In the genomic region with DNA sequence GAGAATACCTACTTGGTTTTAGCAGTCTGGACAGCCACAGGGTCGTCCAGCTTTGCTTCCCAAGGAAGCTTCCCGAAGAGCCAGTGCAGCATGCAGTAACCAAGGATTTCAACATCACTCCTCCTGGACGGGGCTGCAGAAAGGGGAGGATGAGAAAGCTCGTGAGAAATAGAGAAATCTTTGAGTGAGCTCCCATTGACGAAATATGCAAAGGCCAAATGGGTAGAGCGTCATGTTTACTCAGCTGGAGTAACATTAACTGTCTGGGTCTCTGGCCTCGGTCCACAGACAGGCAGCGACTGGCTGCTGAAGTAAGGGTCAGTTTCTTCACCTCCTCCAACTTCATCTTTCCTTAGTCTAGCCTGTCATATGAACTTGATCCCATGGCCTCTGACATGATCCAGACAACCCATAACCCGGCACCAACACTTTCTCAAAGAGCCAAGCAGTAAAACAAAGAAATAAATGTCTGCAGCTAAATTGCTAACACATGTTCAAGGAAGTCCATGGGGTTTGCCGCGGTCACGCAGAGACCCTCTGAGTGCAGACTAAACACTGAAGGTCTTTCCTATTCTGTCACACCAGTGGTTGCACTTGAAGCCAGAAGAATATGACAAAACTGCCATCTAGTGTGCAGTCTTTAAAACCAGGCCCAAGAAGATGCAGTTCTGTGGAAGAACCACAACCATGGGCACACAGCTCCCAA, we compare ENCODE assay signal across 9 mouse cellular contexts.
DNase-seq lines count a peak whose midpoint lies in the region; ATAC-seq and TF ChIP-seq lines count a peak whose summit lies in the region.
"Had no signal": no experiment of that assay in that cellular context is flagged by ENCODE, and none has a peak within 500 bp of the region (broad histone marks: within the 10 kb centered on the region; RNA-seq: fewer than 3 reads in every experiment).

No protein-coding gene starts in this region.

- no peak overlapping the region for H3K4me3 ChIP-seq in MEL (ENCODE audit: control insufficient read depth in 1 of 2, insufficient read depth in 1 of 2, low read depth in 2 of 2, low read length in 2 of 2)
- H3K4me3 ChIP-seq in hindbrain, embryonic 16.5 days (ENCODE audit: low read length) = no peak overlapping the region
- H3K4me3 ChIP-seq: myocyte had no signal

- H3K9me3 ChIP-seq in MEL (replicated peaks; ENCODE audit: insufficient read depth, low read length) = no peaks in the 10 kb centered on the region
- no peaks in the 10 kb centered on the region for H3K9me3 ChIP-seq in hindbrain, embryonic 16.5 days (ENCODE audit: control insufficient read depth, low read length)

- peak in 1 of 3 experiments; percentile 32; a peak in 2 of 6 replicates for TF ChIP-seq CTCF in MEL (IDR thresholded peaks at IDR 0.05 in 2 of 3, conservative IDR thresholded peaks at IDR 0.05 in 1 of 3; ENCODE audit: control insufficient read depth in 1 of 3, insufficient read depth in 1 of 3, low read depth in 2 of 3, low read length in 3 of 3, poor library complexity in 1 of 3, severe bottlenecking in 1 of 3)

- no peaks in the 10 kb centered on the region for H3K79me2 ChIP-seq in MEL (ENCODE audit: control insufficient read depth, insufficient read depth, low read length, poor library complexity)

- H3K27ac ChIP-seq in MEL (ENCODE audit: control insufficient read depth, low read depth, low read length) = no peak overlapping the region
- no peak overlapping the region for H3K27ac ChIP-seq in hindbrain, embryonic 16.5 days (ENCODE audit: low read depth, low read length)

- TF ChIP-seq EP300 in MEL (IDR thresholded peaks at IDR 0.05; ENCODE audit: low read depth in 1 of 2, low read length in 2 of 2) = no peak

- H3K36me3 ChIP-seq in MEL (ENCODE audit: control insufficient read depth in 1 of 2, insufficient read depth in 2 of 2, low read length in 2 of 2) = peaks cover 0 to 12% of the 10 kb centered on the region in 2 experiments; a peak in 2 of 4 replicates
- H3K36me3 ChIP-seq in hindbrain, embryonic 16.5 days (ENCODE audit: control insufficient read depth, insufficient read depth, low read length) = no peaks in the 10 kb centered on the region

- no peaks in the 10 kb centered on the region for H3K4me1 ChIP-seq in MEL (ENCODE audit: control insufficient read depth in 1 of 2, insufficient read depth in 2 of 2, low read length in 2 of 2)
- H3K4me1 ChIP-seq in hindbrain, embryonic 16.5 days (ENCODE audit: control insufficient read depth, insufficient read depth, low read depth, low read length) = no peaks in the 10 kb centered on the region; the same call in 1 of the 2 replicates

- WGBS in hindbrain, embryonic 16.5 days = 74% methylated on average over 12 of the region's 12 CpGs

- no peaks in the 10 kb centered on the region for H3K27me3 ChIP-seq in MEL (ENCODE audit: control insufficient read depth in 1 of 2, insufficient read depth in 2 of 2, low read length in 2 of 2)
- no peaks in the 10 kb centered on the region for H3K27me3 ChIP-seq in hindbrain, embryonic 16.5 days (replicated peaks; ENCODE audit: control insufficient read depth, insufficient read depth, low read length)

- ATAC-seq in hindbrain, embryonic 16.5 days = peak; percentile 90

- no peak for DNase-seq in MEL (ENCODE audit: low read depth, low spot score)
- DNase-seq in cerebellum, postnatal 25 days = peak; percentile 12 to 14
- peak; percentile 19 for DNase-seq in gastrocnemius, adult 18-20 months (ENCODE audit: low spot score)
- peak; percentile 5 to 12 for DNase-seq in layer of hippocampus, postnatal 36 days
- peak; percentile 13 to 59 for DNase-seq in lung, postnatal 4 days
- DNase-seq in right cerebral cortex, postnatal 4 days = peak; percentile 16
- no peak for DNase-seq in T-cell, adult 2 months (ENCODE audit: low spot score)

- TF ChIP-seq RAD21 in MEL (IDR thresholded peaks at IDR 0.05; ENCODE audit: low read depth, low read length) = peak; percentile 44

- no peak for TF ChIP-seq POLR2A in MEL (IDR thresholded peaks at IDR 0.05; ENCODE audit: control insufficient read depth in 1 of 2, insufficient read depth in 1 of 2, low read depth in 1 of 2, low read length in 2 of 2, poor library complexity in 1 of 2)

- H3K4me2 ChIP-seq in hindbrain, embryonic 16.5 days (ENCODE audit: low read length) = no peak overlapping the region

- H3K9ac ChIP-seq in MEL (ENCODE audit: control insufficient read depth, low read depth, low read length, poor library complexity, severe bottlenecking) = no peak overlapping the region
- H3K9ac ChIP-seq in hindbrain, embryonic 16.5 days (ENCODE audit: low read depth, low read length) = no peak overlapping the region

TF ChIP-seq in MEL, 35 proteins besides CTCF, POLR2A, EP300 and RAD21:
- TF ChIP-seq ZC3H11A (IDR thresholded peaks at IDR 0.05; ENCODE audit: low read depth, low read length) = 0 out of 2 replicates have a peak, but pooled peaks have one; percentile 16
- no peak for TF ChIP-seq MAX (IDR thresholded peaks at IDR 0.05; ENCODE audit: low read length)
- no peak for TF ChIP-seq MYC (IDR thresholded peaks at IDR 0.05; ENCODE audit: low read depth, low read length)
- no peak for TF ChIP-seq TBP (IDR thresholded peaks at IDR 0.05; ENCODE audit: low read depth, low read length)
- no peak for TF ChIP-seq NELFE (IDR thresholded peaks at IDR 0.05; ENCODE audit: low read depth, low read length)
- no peak for TF ChIP-seq GABPA (IDR thresholded peaks at IDR 0.05; ENCODE audit: low read depth, low read length)
- TF ChIP-seq MAZ (IDR thresholded peaks at IDR 0.05; ENCODE audit: low read depth, low read length) = no peak
- no peak for TF ChIP-seq ELF1 (IDR thresholded peaks at IDR 0.05; ENCODE audit: low read depth, low read length)
- TF ChIP-seq KAT2A (conservative IDR thresholded peaks at IDR 0.05; ENCODE audit: low read depth, low read length) = no peak
- no peak for TF ChIP-seq JUND (IDR thresholded peaks at IDR 0.05; ENCODE audit: low read depth, low read length)
- TF ChIP-seq SMC3 (IDR thresholded peaks at IDR 0.05; ENCODE audit: low read depth, low read length) = peak; percentile 42
- TF ChIP-seq MEF2A (IDR thresholded peaks at IDR 0.05; ENCODE audit: extremely low read depth, insufficient replicate concordance, low read depth, low read length, poor library complexity, severe bottlenecking) = no peak
- TF ChIP-seq USF1 (IDR thresholded peaks at IDR 0.05; ENCODE audit: low read depth, low read length) = no peak

Comparison
In these comparisons a context has a peak if more than half of its experiments do, and no peak if none do; other contexts are left out.
1. DNase-seq: peak in cerebellum, postnatal 25 days (2 of 2), gastrocnemius, adult 18-20 months (single experiment), layer of hippocampus, postnatal 36 days (2 of 2), lung, postnatal 4 days (2 of 2) and right cerebral cortex, postnatal 4 days (single experiment); none in MEL (single experiment) and T-cell, adult 2 months (single experiment).